Mouse (Mus musculus) MEL (cell line): ENCODE measurements around the gene Morn1. TPM values are rescaled to one million over a fixed set of nuclear protein-coding genes. Genes with fewer than 3 reads are reported as not detected.

Experiments used
- DNase-seq: peaks from one replicate; pipeline ENCODE4 v3.0.0; 2011; ENCODE audit warnings: low read depth, low spot score
- H3K27ac ChIP-seq: 2 replicates; pipeline ENCODE4 v1.5.1; 2012; ENCODE audit warnings: low read depth, mild to moderate bottlenecking, control low read depth, low read length, moderate library complexity; ENCODE audit not compliant: control insufficient read depth
- H3K27me3 ChIP-seq, 2 experiments: fragments of 150-350 bp in 1 of 2; sonication (generic) in 1 of 2; 2 replicates each; pipeline ENCODE4 v1.6.1; 2012; ENCODE audit warnings: low read length in 2 of 2, mild to moderate bottlenecking in 2 of 2, improper control_type of control experiment in 1 of 2, moderate library complexity in 1 of 2; ENCODE audit not compliant: insufficient read depth in 2 of 2, control insufficient read depth in 1 of 2
- H3K36me3 ChIP-seq, 2 experiments: 2 replicates each; pipeline ENCODE4 v1.6.1; 2012 to 2014; ENCODE audit warnings: low read length in 2 of 2, improper control_type of control experiment in 1 of 2, inconsistent platforms in 1 of 2, mild to moderate bottlenecking in 1 of 2; ENCODE audit not compliant: insufficient read depth in 2 of 2, control insufficient read depth in 1 of 2
- H3K4me1 ChIP-seq, 2 experiments: fragments of 150-350 bp in 1 of 2; sonication (generic) in 1 of 2; 2 replicates each; pipeline ENCODE4 v1.6.1; 2012; ENCODE audit warnings: low read length in 2 of 2, improper control_type of control experiment in 1 of 2, mild to moderate bottlenecking in 1 of 2; ENCODE audit not compliant: insufficient read depth in 2 of 2, control insufficient read depth in 1 of 2
- H3K4me3 ChIP-seq, 2 experiments: fragments of 150-350 bp in 1 of 2; sonication (generic) in 1 of 2; 2 replicates each; pipeline ENCODE4 v1.5.1; 2012; ENCODE audit warnings: low read depth in 2 of 2, low read length in 2 of 2, mild to moderate bottlenecking in 2 of 2, moderate library complexity in 2 of 2, control low read depth in 1 of 2, improper control_type of control experiment in 1 of 2; ENCODE audit not compliant: control insufficient read depth in 1 of 2, insufficient read depth in 1 of 2
- H3K79me2 ChIP-seq: 2 replicates; pipeline ENCODE4 v1.6.1; 2012; ENCODE audit warnings: mild to moderate bottlenecking, low read length, moderate library complexity; ENCODE audit not compliant: control insufficient read depth, poor library complexity, insufficient read depth
- H3K9ac ChIP-seq: 2 replicates; pipeline ENCODE4 v1.6.1; 2012; ENCODE audit warnings: low read depth, mild to moderate bottlenecking, control low read depth, low read length, moderate library complexity; ENCODE audit not compliant: control insufficient read depth, poor library complexity, severe bottlenecking
- H3K9me3 ChIP-seq: fragments of 150-350 bp; sonication (generic); replicated peaks from 2 replicates; pipeline ENCODE4 v1.6.1; 2012; ENCODE audit warnings: mild to moderate bottlenecking, low read length, improper control_type of control experiment, moderate library complexity; ENCODE audit not compliant: insufficient read depth
- E2F4 ChIP-seq: IDR thresholded peaks from 2 replicates; pipeline ENCODE4 v1.6.1; 2011; ENCODE audit warnings: low read depth, low read length, improper control_type of control experiment, borderline replicate concordance
- EP300 ChIP-seq, 2 experiments: IDR thresholded peaks; 2 replicates each; pipeline ENCODE4 v1.6.1; 2011; ENCODE audit warnings: improper control_type of control experiment in 2 of 2, low read length in 2 of 2, low read depth in 1 of 2, mild to moderate bottlenecking in 1 of 2
- ETS1 ChIP-seq: IDR thresholded peaks from 2 replicates; pipeline ENCODE4 v1.6.1; 2012; ENCODE audit warnings: low read depth, mild to moderate bottlenecking, inconsistent platforms, low read length, improper control_type of control experiment, moderate library complexity
- GABPA ChIP-seq: IDR thresholded peaks from 2 replicates; pipeline ENCODE4 v1.6.1; 2012; ENCODE audit warnings: low read depth, mild to moderate bottlenecking, inconsistent platforms, low read length, improper control_type of control experiment, moderate library complexity
- HCFC1 ChIP-seq: IDR thresholded peaks from 2 replicates; pipeline ENCODE4 v1.6.1; 2012; ENCODE audit warnings: low read depth, mild to moderate bottlenecking, inconsistent platforms, low read length, improper control_type of control experiment, moderate library complexity
- JUND ChIP-seq: IDR thresholded peaks from 2 replicates; pipeline ENCODE4 v1.6.1; 2011; ENCODE audit warnings: low read depth, mild to moderate bottlenecking, improper control_type of control experiment, low read length
- KAT2A ChIP-seq: conservative IDR thresholded peaks from 2 replicates; pipeline ENCODE4 v1.6.1; 2012; ENCODE audit warnings: low read depth, low read length, improper control_type of control experiment, inconsistent platforms
- MAZ ChIP-seq: IDR thresholded peaks from 2 replicates; pipeline ENCODE4 v1.6.1; 2012; ENCODE audit warnings: low read depth, mild to moderate bottlenecking, inconsistent platforms, low read length, improper control_type of control experiment
- MYB ChIP-seq: IDR thresholded peaks from 2 replicates; pipeline ENCODE4 v1.6.1; 2011; ENCODE audit warnings: mild to moderate bottlenecking, low read depth, low read length, improper control_type of control experiment
- POLR2A ChIP-seq, 2 experiments: IDR thresholded peaks; 2 replicates each; pipeline ENCODE4 v1.6.1; 2011 to 2012; ENCODE audit warnings: low read length in 2 of 2, mild to moderate bottlenecking in 2 of 2, control low read depth in 1 of 2, improper control_type of control experiment in 1 of 2, low read depth in 1 of 2, moderate library complexity in 1 of 2; ENCODE audit not compliant: control insufficient read depth in 1 of 2, insufficient read depth in 1 of 2, poor library complexity in 1 of 2
- POLR2AphosphoS5 ChIP-seq: IDR thresholded peaks from 2 replicates; pipeline ENCODE4 v1.6.1; 2012; ENCODE audit warnings: low read depth, borderline replicate concordance, mild to moderate bottlenecking, inconsistent platforms, low read length, moderate library complexity, mixed read lengths
- SIN3A ChIP-seq: IDR thresholded peaks from 2 replicates; pipeline ENCODE4 v1.6.1; 2012; ENCODE audit warnings: low read length, improper control_type of control experiment, inconsistent platforms
- TAL1 ChIP-seq: IDR thresholded peaks from 2 replicates; pipeline ENCODE4 v1.6.1; 2012; ENCODE audit warnings: mild to moderate bottlenecking, inconsistent platforms, low read length, moderate library complexity, mixed read lengths
- TBP ChIP-seq: IDR thresholded peaks from 2 replicates; pipeline ENCODE4 v1.8.0; 2011; ENCODE audit warnings: low read depth, low read length, improper control_type of control experiment
- USF1 ChIP-seq: IDR thresholded peaks from 2 replicates; pipeline ENCODE4 v1.6.1; 2014; ENCODE audit warnings: low read depth, mild to moderate bottlenecking, inconsistent platforms, low read length, improper control_type of control experiment, moderate library complexity
- USF2 ChIP-seq, 2 experiments: IDR thresholded peaks; 2 replicates each; pipeline ENCODE4 v1.6.1; 2011 to 2012; ENCODE audit warnings: improper control_type of control experiment in 2 of 2, low read length in 2 of 2, borderline replicate concordance in 1 of 2, inconsistent platforms in 1 of 2, low read depth in 1 of 2, mild to moderate bottlenecking in 1 of 2; ENCODE audit not compliant: insufficient read depth in 1 of 2
- ZNF384 ChIP-seq: IDR thresholded peaks from 2 replicates; pipeline ENCODE4 v1.6.1; 2012; ENCODE audit warnings: low read depth, mild to moderate bottlenecking, inconsistent platforms, low read length, improper control_type of control experiment
- polyA plus RNA-seq, 2 experiments: library from polyadenylated mRNA; stranded (reverse) in 1 of 2; unstranded in 1 of 2; fragments of >175 nt in 1 of 2; fragments of >200 nt in 1 of 2; gene quantifications; 2 replicates each; pipeline versions ENCODE4 v1.2.1 to v1.2.4; 2012; ENCODE audit warnings: low replicate concordance in 2 of 2, low read depth in 1 of 2; ENCODE audit not compliant: insufficient read length in 2 of 2, insufficient read depth in 1 of 2, missing spikeins in 1 of 2
- total RNA-seq: library from RNA; depleted of rRNA; stranded (reverse); fragments of 300-350 nt; gene quantifications from 2 replicates; pipeline ENCODE4 v1.2.3, GENCODE M21; 2012

Morn1 gene
- total and polyA plus RNA-seq, 3 experiments: 4.1 to 4.4 TPM; not detected in 1

- Histone ChIP-seq H3K27ac (no peak overlapping the region), H3K9me3 (no peaks in the 10 kb centered on the region), H3K79me2 (no peaks in the 10 kb centered on the region), H3K4me3 (no peak overlapping the region), H3K4me1 (peaks cover 3 to 8% of the 10 kb centered on the region in 2 experiments; a peak in 3 of 4 replicates), H3K27me3 (no peaks in the 10 kb centered on the region), H3K36me3 (peaks cover 0 to 2% of the 10 kb centered on the region in 2 experiments; a peak in 1 of 4 replicates), H3K9ac (no peak overlapping the region)
- no peak for DNase-seq
- no peak for TF ChIP-seq POLR2A (IDR thresholded peaks at IDR 0.05; ENCODE audit: control insufficient read depth in 1 of 2, insufficient read depth in 1 of 2, low read depth in 1 of 2, low read length in 2 of 2, poor library complexity in 1 of 2)
- TF ChIP-seq ETS1: no peak
- TF ChIP-seq HCFC1: no peak
- TF ChIP-seq USF2 (IDR thresholded peaks at IDR 0.05; ENCODE audit: borderline replicate concordance in 1 of 2, insufficient read depth in 1 of 2, low read depth in 1 of 2, low read length in 2 of 2): no peak
- no peak for TF ChIP-seq EP300 (IDR thresholded peaks at IDR 0.05; ENCODE audit: low read depth in 1 of 2, low read length in 2 of 2)
- no peak for TF ChIP-seq USF1
- TF ChIP-seq SIN3A: no peak
- no peak for TF ChIP-seq TBP
- no peak for TF ChIP-seq KAT2A
- no peak for TF ChIP-seq GABPA
- TF ChIP-seq POLR2AphosphoS5: no peak
- TF ChIP-seq E2F4: no peak
- TF ChIP-seq ZNF384: no peak
- TF ChIP-seq MAZ: no peak
- no peak for TF ChIP-seq JUND
These were observed 57.6 kb downstream of the Morn1 start for GRCm38 (mm10) chr4:155143871-155144502.

- Histone ChIP-seq H3K27me3 (no peaks in the 10 kb centered on the region), H3K9me3 (no peaks in the 10 kb centered on the region), H3K9ac (no peak overlapping the region), H3K4me1 (peaks cover 9 to 11% of the 10 kb centered on the region in 2 experiments; a peak in 3 of 4 replicates), H3K79me2 (no peaks in the 10 kb centered on the region), H3K4me3 (no peak overlapping the region), H3K27ac (no peak overlapping the region), H3K36me3 (peaks cover 0 to 2% of the 10 kb centered on the region in 2 experiments; a peak in 1 of 4 replicates)
- TF ChIP-seq MYB: no peak
- TF ChIP-seq TAL1: no peak
- no peak for DNase-seq
These were observed 58.3 kb downstream of the Morn1 start for GRCm38 (mm10) chr4:155144548-155145180.
